Mouse (Mus musculus): Measurements from ENCODE around the gene Sap30l.

GRCm38 (mm10) chr11:57801766-57802510, 501 bp downstream of the Sap30l start:
- no peak for TF ChIP-seq CTCF (IDR thresholded peaks at IDR 0.05; ENCODE audit: control insufficient read depth, insufficient read depth, insufficient read length)
- no peak for TF ChIP-seq MAX (IDR thresholded peaks at IDR 0.05)
- no peak for TF ChIP-seq USF1 (IDR thresholded peaks at IDR 0.05; ENCODE audit: low read depth)

Measured in C2C12 (cell line).